Mouse (Mus musculus): ENCODE results near the gene Slc16a3.

DNA sequence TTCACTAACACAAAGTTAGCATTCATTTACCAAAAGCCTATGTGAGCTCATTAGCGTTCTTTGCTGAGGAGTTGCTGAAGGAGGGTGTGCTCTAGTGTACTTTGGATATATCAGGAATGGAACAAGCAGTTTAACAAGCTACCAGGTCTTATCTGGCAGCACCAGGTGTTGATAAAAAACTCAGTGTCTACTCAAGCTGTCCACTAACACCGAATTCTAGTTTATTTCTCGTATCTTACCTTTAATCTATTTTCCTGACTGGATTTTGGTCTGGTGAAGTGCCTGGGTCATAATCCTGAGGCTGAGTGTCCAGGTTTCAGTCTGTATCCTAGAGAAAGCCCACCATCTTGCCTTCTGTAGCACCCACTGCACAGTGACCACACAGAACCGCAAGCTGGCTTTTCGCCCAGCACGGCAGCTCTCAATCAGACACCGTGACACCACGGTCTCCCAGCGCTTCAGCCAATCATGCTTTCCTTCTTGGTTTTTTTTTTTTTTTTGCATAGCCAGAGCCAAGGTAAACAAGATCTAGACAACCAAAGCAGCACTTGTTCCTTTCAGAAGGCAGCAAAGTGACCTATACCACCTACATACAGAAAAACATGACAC is 32.3 kb downstream of the Slc16a3 start:
- TF ChIP-seq POLR2A (IDR thresholded peaks at IDR 0.05; ENCODE audit: control insufficient read depth, extremely low read depth, insufficient read depth, low read length, poor library complexity) (no peak), CTCF (IDR thresholded peaks at IDR 0.05; ENCODE audit: borderline replicate concordance, control insufficient read depth, extremely low read depth, insufficient read depth, low read length, poor library complexity) (no peak)
